Mouse (Mus musculus): ENCODE results near the gene Pes1.

GRCm38 (mm10) chr11:4012616-4013015, 48.8 kb downstream of the Pes1 start:
- TF ChIP-seq CTCF (IDR thresholded peaks at IDR 0.05; ENCODE audit: low read depth, low read length) (no peak), POLR2A (IDR thresholded peaks at IDR 0.05; ENCODE audit: borderline replicate concordance, low read depth, low read length) (no peak)
